Mouse (Mus musculus) heart, postnatal 4 days (tissue): ENCODE data around the gene Rspo4. TPM values are rescaled to one million over a fixed set of nuclear protein-coding genes. Genes with fewer than 3 reads are reported as not detected.

Experiments used
- DNase-seq: peaks from one replicate; pipeline ENCODE4 v3.0.0; 2021
- total RNA-seq, 2 experiments: library from RNA; stranded (reverse); gene quantifications; 2 replicates each; pipeline ENCODE4 v1.2.3; 2021

Rspo4 gene
- not detected for total RNA-seq

GRCm38 (mm10) chr2:151842648-151843226, at the start of gene Rspo4:
TSS of gene Rspo4 (plus strand) at chr2:151842927.
- DNase-seq = no peak

GRCm38 (mm10) chr2:151815586-151815985, 27.1 kb upstream of the Rspo4 start:
- no peak for DNase-seq

- DNase-seq = no peak
Measured at GRCm38 (mm10) chr2:151862257-151862810, 19.6 kb downstream of the Rspo4 start.

- DNase-seq = no peak
Measured at GRCm38 (mm10) chr2:151864941-151865340, 22.2 kb downstream of the Rspo4 start.

GRCm38 (mm10) chr2:151866487-151866886, 23.8 kb downstream of the Rspo4 start:
- DNase-seq = peak; percentile 68

- no peak for DNase-seq
Measured at GRCm38 (mm10) chr2:151868196-151868595, 25.5 kb downstream of the Rspo4 start.

- DNase-seq = peak; percentile 51
Measured at GRCm38 (mm10) chr2:151874551-151874950, 31.8 kb downstream of the Rspo4 start.

GRCm38 (mm10) chr2:151876012-151876485, 33.3 kb downstream of the Rspo4 start:
- peak; percentile 73 for DNase-seq

- DNase-seq = no peak
Measured at GRCm38 (mm10) chr2:151878645-151879044, 35.9 kb downstream of the Rspo4 start.

GRCm38 (mm10) chr2:151879760-151880159, 37.0 kb downstream of the Rspo4 start:
- no peak for DNase-seq

GRCm38 (mm10) chr2:151891031-151891430, 48.3 kb downstream of the Rspo4 start:
- DNase-seq = no peak

GRCm38 (mm10) chr2:151893122-151893774, 50.5 kb downstream of the Rspo4 start:
- no peak for DNase-seq

GRCm38 (mm10) chr2:151894209-151894980, 51.7 kb downstream of the Rspo4 start:
- no peak for DNase-seq

- no peak for DNase-seq
Measured at GRCm38 (mm10) chr2:151895911-151896310, 53.2 kb downstream of the Rspo4 start.

GRCm38 (mm10) chr2:151898106-151898505, 55.4 kb downstream of the Rspo4 start:
- DNase-seq = no peak

GRCm38 (mm10) chr2:151900845-151901244, 58.1 kb downstream of the Rspo4 start:
- DNase-seq = no peak

- DNase-seq = no peak
Measured at GRCm38 (mm10) chr2:151903267-151903666, 60.5 kb downstream of the Rspo4 start.

GRCm38 (mm10) chr2:151903933-151904332, 61.2 kb downstream of the Rspo4 start:
- DNase-seq = no peak

- no peak for DNase-seq
Measured at GRCm38 (mm10) chr2:151904636-151905035, 61.9 kb downstream of the Rspo4 start.

- DNase-seq = no peak
Measured at GRCm38 (mm10) chr2:151907020-151907419, 64.3 kb downstream of the Rspo4 start.

- no peak for DNase-seq
Measured at GRCm38 (mm10) chr2:151909386-151909785, 66.7 kb downstream of the Rspo4 start.

- DNase-seq = no peak
Measured at GRCm38 (mm10) chr2:151910498-151910897, 67.8 kb downstream of the Rspo4 start.

- peak; percentile 25 for DNase-seq
Measured at GRCm38 (mm10) chr2:151910919-151911500, 68.3 kb downstream of the Rspo4 start, which contains the start of gene Angpt4. TSS of gene Angpt4 (plus strand) at chr2:151911210.
